Mouse (Mus musculus): ENCODE results near the gene Trp73. TPM values are rescaled to one million over a fixed set of nuclear protein-coding genes. Genes with fewer than 3 reads are reported as not detected.
A peak's percentile ranks its signal among the peaks of the same experiment; 100 is the strongest.

The Trp73 gene
- total RNA-seq, 2 experiments from 2014 or later = not detected

DNA sequence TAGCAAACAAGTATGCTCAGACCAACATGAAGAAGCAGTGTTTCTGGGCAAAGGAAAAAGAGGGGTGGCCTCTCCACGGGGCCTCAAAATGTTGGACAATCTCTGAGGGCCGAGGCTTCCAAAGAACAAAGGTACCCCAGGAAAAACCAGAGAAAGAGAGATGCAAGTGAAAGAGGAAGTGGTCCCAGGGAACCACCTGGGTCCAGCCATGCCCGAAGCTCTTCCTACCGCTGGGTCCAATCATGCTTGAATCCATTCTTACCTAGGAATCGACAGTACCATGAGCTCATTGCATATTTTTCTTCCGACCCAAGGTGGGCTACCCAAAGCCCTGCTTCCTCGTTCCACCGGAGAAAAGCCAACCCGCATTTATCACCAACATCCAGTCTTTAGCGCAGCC lies 36.1 kb downstream of the Trp73 start:
- no peak for DNase-seq (ENCODE audit: low spot score)

DNA sequence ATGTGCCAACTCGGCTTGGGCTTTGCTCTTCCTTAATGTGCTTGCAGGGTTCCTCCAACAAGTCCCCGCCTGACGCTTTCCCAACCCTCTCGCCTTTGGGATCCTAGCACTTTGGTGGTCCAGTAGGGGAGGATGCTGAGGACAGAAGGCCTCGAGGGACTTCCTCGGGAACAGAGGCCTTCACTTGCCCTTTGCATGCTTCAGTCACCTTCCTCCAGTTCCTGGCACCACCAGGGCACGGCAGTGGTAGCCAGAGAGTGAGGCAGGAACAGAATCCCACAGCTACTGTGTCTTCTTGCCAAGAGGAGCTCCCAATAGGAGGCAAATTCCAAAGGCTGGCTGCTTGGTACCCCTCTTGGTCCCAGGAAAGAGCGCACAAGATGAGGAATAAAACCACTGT lies 36.6 kb downstream of the Trp73 start:
- DNase-seq (ENCODE audit: low spot score) = no peak

DNA sequence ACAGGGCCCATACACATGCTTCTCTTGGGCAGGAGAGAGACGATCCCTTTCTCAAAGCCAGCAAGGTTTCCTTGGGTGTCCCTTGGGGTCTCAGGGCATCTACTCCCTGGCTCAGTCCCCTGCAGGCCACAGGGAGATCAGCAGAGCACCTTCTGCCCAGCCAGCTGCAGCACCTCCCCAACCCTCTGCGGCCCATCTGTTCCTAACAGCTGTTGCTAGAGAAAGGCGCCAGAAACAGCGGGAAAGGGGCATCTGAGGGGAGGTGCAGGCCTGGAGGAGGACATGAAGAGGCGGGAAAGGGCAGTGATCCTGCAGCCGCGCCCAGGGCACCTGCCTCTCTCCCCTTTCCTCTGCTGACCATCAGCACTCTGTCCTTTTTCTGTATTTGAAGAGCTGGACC lies 40.6 kb downstream of the Trp73 start:
- DNase-seq (ENCODE audit: low spot score) = no peak

GRCm38 (mm10) chr4:154096111-154096510 lies 43.9 kb downstream of the Trp73 start:
- DNase-seq (ENCODE audit: low spot score) = no peak

- no peak for DNase-seq (ENCODE audit: low spot score)
These were observed 46.8 kb downstream of the Trp73 start for GRCm38 (mm10) chr4:154093210-154093609.

DNA sequence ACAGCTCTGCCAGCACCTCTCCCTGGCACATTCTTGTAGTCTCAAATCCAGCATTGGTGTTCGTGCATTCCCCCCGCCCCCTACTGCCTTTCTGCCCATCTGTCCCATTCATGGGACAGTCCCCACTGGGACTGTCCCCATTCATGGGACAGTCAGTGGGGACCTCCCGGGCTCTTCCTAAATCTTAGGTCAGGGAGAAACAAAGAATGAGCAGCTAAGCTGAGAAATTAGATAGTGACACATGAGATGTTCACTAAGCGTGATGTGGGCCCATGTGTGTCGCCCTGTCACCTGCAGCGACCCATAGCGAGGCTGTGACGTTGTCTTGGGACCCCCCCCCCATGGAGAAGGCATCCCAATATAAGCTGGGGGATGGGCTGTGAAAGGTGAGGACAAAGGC lies 48.7 kb downstream of the Trp73 start:
- no peak for DNase-seq (ENCODE audit: low spot score)

GRCm38 (mm10) chr4:154089205-154089604 lies 50.8 kb downstream of the Trp73 start:
- no peak for DNase-seq (ENCODE audit: low spot score)

- no peak for DNase-seq (ENCODE audit: low spot score)
These were observed 53.6 kb downstream of the Trp73 start for GRCm38 (mm10) chr4:154086436-154086835.

DNA sequence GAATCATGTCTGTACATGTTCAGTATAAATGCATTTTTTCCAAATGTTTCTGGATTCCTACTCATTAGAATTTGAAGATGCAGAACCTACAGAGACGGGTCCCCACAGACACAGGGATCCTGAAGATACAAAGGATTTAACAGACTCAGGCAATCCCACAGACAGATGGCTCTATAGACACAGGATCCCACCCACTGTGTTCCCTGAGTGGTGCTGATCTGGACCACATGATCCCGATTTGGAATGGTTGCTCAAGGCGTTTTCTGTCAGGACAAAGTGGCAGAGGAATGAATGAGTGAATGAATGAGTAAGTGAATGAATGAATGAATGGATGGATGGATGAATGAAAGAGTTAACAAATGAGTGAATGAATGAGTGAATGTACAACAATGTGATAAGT lies 54.2 kb downstream of the Trp73 start:
- no peak for DNase-seq (ENCODE audit: low spot score)

- DNase-seq (ENCODE audit: low spot score) = no peak
These were observed 58.0 kb downstream of the Trp73 start for GRCm38 (mm10) chr4:154081974-154082373.

- DNase-seq (ENCODE audit: low spot score) = no peak
These were observed 59.0 kb downstream of the Trp73 start for GRCm38 (mm10) chr4:154081021-154081420.

GRCm38 (mm10) chr4:154080211-154080610 lies 59.8 kb downstream of the Trp73 start:
- DNase-seq (ENCODE audit: low spot score) = no peak

GRCm38 (mm10) chr4:154071941-154072340 lies 68.1 kb downstream of the Trp73 start:
- no peak for DNase-seq (ENCODE audit: low spot score)

DNA sequence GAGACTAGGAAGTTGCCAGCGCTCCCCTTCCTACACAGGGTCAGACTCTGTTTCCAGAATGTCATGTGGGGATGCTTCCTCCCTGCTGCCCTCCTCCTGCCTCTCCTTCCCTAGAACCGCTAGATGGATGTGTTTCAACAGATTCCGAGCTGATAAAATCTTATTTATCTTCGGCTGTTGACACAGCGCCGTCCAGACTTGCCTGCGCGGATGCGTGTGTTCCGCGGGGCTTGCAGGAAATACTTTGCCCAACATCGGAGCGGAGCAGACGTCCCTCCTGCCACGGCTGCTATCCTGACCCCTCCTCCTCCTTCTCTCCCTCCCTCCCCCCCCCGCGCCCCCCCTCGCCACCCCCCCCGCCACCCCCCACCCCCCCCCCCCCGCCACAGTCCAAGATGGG lies 68.5 kb downstream of the Trp73 start:
- DNase-seq (ENCODE audit: low spot score) = no peak

DNA sequence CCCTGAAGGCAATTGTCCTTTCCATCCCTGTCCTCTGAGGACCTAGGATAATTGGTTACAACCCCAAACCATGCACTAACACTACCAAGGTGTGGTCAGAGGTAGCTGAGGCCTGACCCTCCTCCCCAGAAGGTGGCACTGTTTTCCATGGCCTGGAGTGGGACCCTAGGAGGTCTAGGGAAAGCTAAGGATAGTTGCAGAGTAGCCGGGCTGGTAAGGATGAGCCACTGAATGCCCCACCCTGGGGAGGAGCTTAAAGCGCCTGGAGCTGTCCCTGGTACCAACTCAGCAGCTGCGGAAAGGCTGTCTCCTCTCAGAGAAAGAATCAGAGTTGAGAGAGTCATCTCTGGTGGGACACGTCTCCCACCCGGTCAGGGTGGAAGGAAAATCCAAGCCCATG lies 69.1 kb downstream of the Trp73 start:
- no peak for DNase-seq (ENCODE audit: low spot score)

DNA sequence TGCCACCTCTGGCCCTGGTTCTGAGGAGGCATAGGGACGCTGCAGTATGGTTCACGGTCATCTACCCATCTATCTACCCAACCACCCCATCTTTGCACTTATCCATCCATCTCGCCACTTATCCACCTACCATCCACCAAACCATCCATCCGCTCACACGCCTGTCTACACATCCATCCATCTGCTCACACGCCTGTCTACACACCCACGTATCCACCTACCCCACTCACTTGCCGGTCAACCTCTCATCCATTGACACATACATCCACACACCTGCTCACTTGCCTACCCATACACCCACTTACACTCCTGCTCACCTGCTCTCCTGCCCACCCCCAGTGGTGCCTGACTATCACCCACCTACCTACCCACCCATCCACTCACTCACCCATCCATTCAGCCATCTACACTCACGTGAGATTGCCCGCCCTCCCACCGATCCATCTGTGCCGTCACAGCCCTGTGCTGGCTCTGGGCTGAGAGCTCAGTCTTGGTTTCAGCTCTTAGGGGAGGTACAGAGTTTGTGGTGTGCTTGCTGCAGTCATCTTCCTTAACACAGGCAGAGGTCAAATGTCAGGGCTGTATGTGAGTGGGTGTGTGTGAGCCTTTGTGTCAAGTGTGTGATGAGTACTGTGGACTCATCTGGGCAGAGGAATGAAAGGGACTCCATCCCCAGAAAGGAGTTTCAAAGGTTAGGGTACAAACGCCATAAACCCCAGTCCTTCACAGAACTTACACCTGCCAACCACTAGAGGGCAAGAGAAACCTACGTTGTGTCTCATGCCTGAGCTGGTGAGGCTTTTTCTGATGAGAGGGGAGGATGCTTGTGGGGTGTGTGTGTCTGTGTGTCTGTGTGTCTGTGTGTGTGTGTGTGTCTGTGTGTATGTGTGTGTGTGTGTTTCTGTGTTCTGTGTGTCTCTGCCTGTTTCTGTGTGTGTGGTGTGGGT lies 74.9 kb downstream of the Trp73 start:
- no peak for DNase-seq (ENCODE audit: low spot score)

GRCm38 (mm10) chr4:154057696-154058095 lies 82.3 kb downstream of the Trp73 start:
- no peak for DNase-seq (ENCODE audit: low spot score)

DNA sequence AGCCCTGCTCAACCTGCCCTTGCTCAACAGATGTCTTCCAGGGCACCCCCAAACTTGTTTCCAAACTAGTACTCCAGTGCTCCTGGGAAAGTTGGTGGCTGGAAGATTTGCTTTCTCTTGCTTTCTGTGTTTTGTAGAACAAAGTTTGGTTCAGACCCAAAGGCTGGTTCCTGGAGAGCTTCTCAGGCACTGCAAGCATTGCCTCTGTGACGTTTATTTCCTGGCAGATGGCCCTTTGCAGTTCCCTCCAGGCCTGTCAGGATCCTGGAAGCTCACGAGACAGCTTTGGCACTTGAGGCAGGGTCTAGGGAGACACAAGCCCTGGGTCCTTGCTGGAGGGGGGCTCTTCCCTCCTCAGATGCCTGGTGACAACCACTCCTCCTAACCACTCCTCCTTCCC lies 83.3 kb downstream of the Trp73 start:
- peak; percentile 10 for DNase-seq (ENCODE audit: low spot score)

DNA sequence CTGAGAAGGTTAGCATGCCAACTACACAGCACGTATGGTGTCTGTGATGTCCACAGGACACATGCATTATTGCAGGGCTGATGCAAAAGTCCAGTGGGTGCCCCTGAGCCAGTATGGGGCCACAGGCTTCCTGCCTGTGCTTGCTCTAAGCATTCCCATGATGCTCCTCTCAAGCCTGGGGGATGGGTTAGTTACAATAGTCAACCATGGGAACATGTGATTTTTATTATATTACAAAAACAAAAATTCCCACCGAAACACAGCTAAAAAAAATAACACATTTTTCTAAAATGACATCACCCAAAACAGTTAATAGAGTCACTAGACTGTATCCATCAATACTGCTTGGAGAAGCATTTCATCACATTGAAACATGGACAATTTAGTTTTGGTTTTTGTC lies 84.0 kb downstream of the Trp73 start:
- no peak for DNase-seq (ENCODE audit: low spot score)

DNA sequence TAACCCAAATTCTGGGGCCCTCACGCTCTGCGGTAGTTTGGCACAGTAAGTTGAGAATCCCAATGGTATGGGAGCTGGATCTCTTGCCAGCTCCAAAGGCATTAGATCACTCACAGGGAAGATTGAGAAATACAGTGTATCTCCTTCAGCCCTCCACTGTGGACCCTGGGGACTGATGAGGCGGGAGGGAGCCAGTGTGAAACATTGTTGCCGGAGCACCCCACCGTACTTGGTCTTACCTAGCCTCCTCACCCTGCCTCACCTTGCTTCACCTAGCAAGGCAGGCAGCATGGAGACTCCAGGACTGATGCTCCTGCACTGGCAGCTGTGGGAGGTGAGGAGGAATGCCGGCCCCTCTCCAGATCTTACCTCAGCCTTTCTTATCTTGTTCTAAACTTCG lies 84.5 kb downstream of the Trp73 start:
- peak; percentile 34 for DNase-seq (ENCODE audit: low spot score)

- DNase-seq (ENCODE audit: low spot score) = no peak
These were observed 86.9 kb downstream of the Trp73 start for GRCm38 (mm10) chr4:154053065-154053464.

GRCm38 (mm10) chr4:154051401-154051800 lies 88.6 kb downstream of the Trp73 start:
- DNase-seq (ENCODE audit: low spot score) = no peak

DNA sequence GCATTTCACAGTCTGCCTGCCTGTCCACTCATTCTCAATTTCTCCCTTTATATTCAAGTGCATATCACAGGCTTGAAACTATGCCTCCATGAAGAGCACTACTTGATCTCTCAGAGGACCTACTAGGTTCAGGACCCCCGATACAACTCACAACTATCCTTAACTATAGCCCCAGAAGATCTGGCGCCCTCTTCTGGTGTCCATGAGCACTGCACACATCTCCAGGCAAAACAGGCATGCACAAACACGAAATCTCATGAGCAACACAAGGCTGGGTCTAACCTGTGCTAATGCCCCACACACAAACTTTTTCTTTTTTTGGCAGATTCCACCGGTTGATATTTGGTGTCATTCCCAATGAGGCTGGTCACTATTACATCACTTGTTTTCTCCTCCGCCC lies 94.2 kb downstream of the Trp73 start:
- DNase-seq (ENCODE audit: low spot score) = no peak
